Mouse (Mus musculus) stomach, postnatal 0 days (tissue): ENCODE data around the gene Mef2a.

Experiments
- CTCF ChIP-seq: IDR thresholded peaks from 2 replicates; pipeline ENCODE4 v1.5.1; 2016; ENCODE audit warnings: antibody characterized with exemption, low read depth, mild to moderate bottlenecking, moderate library complexity
- EP300 ChIP-seq: optimal IDR thresholded peaks from 2 replicates; pipeline ENCODE3; 2016; ENCODE audit warnings: antibody characterized with exemption

GRCm38 (mm10) chr7:67371351-67371890 lies 1.2 kb downstream of the Mef2a start:
- TF ChIP-seq CTCF (no peak), EP300 (no peak)
